Mouse (Mus musculus): ENCODE data around the gene Defb48. TPM values are rescaled to one million over a fixed set of nuclear protein-coding genes. Genes with fewer than 3 reads are reported as not detected.

The Defb48 gene
- total and polyA plus RNA-seq, 3 experiments = not detected

DNA sequence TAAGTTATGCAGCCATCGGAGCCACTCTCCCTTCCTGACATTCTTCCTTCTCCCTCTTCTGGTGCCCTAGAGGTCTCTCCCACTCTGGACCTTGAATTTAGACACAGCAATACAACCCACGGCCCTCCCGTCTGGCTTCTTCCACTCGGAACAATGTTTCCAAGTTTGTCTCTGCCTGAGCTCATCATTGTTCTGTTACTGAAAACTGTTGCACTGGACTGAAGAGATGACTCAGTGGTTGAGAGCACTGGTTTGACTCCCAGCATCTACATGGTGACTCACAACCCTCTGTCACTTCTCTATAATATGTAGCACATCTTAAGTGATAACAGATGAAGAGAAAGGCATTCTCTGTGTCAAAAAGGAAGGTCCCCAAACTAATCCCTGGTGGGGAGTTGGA lies 30.4 kb upstream of the Defb48 start:
- dilution Hi-C loops (cut with MboI; ENCODE audit: extremely low pct_ligation_motif_present, extremely low pct_unique_long_range_greater_than_20kb, low sequenced_read_pairs) = no loop called here
- peaks cover 0 to 3% of the 10 kb centered on the region in 2 experiments; a peak in 1 of 4 replicates for H3K4me1 ChIP-seq (ENCODE audit: control insufficient read depth in 1 of 2, insufficient read depth in 2 of 2)

DNA sequence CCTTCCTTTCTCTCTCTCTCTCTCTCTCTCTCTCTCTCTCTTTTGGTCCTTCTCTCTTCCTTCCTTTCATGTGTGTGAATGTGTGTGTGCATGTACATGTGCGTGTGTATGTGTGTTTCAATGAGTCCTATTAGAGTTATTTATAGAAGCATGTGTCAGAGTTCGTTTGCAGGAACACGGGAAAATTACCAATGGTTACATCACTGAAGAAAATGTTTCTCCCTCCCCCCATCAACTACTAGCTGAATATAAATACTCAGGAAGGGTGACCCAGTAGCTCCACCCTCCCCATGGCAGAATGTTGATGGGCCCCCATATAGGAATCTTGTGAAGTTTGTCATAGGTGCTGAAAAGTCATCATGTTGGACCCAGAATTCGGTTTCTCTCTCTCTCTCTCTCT lies 28.8 kb upstream of the Defb48 start:
- in situ Hi-C loops (cut with MboI; ENCODE audit: low pct_ligation_motif_present, low pct_unique_long_range_greater_than_20kb, low sequenced_read_pairs) (no loop called here), dilution Hi-C loops (cut with MboI; ENCODE audit: extremely low pct_ligation_motif_present, extremely low pct_unique_long_range_greater_than_20kb, low sequenced_read_pairs) (no loop called here)
- Histone ChIP-seq H3K9ac (ENCODE audit: insufficient read depth, low read depth) (no peak overlapping the region), H3K27me3 (replicated peaks) (no peaks in the 10 kb centered on the region), H3K27ac (ENCODE audit: insufficient read depth, low read depth) (no peak overlapping the region), H3K4me1 (ENCODE audit: control insufficient read depth in 1 of 2, insufficient read depth in 2 of 2) (peaks cover 3 to 7% of the 10 kb centered on the region in 2 experiments), H3K4me2 (ENCODE audit: insufficient read depth, low read depth, poor library complexity, severe bottlenecking) (no peak overlapping the region), H3K9me3 (replicated peaks; ENCODE audit: low read length) (peaks cover 5% of the 10 kb centered on the region), H3K36me3 (replicated peaks in 1 of 2; ENCODE audit: control insufficient read depth in 1 of 2, insufficient read depth in 1 of 2, low read length in 1 of 2) (no peaks in the 10 kb centered on the region), H3K4me3 (replicated peaks in 1 of 3; ENCODE audit: low read depth in 2 of 3, low read length in 2 of 3, poor library complexity in 1 of 3) (no peak overlapping the region), H3K79me2 (replicated peaks; ENCODE audit: control insufficient read depth, extremely low read depth, insufficient read depth, poor library complexity, severe bottlenecking) (no peaks in the 10 kb centered on the region)
- DNase-seq (ENCODE audit: extremely low read depth) = no peak
- TF ChIP-seq POLR2A (IDR thresholded peaks at IDR 0.05; ENCODE audit: low read depth, low read length) (no peak), ZC3H11A (IDR thresholded peaks at IDR 0.05; ENCODE audit: low read depth, low read length) (no peak), ZNF384 (IDR thresholded peaks at IDR 0.05; ENCODE audit: low read depth, low read length) (no peak), MXI1 (IDR thresholded peaks at IDR 0.05; ENCODE audit: low read depth, low read length) (no peak), ZMIZ1 (IDR thresholded peaks at IDR 0.05; ENCODE audit: low read depth, low read length) (no peak), MAZ (IDR thresholded peaks at IDR 0.05; ENCODE audit: low read depth, low read length) (no peak), UBTF (IDR thresholded peaks at IDR 0.05; ENCODE audit: low read depth, low read length) (no peak), MEF2A (IDR thresholded peaks at IDR 0.05; ENCODE audit: borderline replicate concordance, low read depth, low read length) (no peak), MAX (IDR thresholded peaks at IDR 0.05; ENCODE audit: low read length) (no peak), ELF1 (IDR thresholded peaks at IDR 0.05; ENCODE audit: low read depth, low read length) (no peak), MYC (IDR thresholded peaks at IDR 0.05; ENCODE audit: low read depth, low read length) (no peak), JUN (IDR thresholded peaks at IDR 0.05; ENCODE audit: insufficient read depth, low read depth, low read length) (no peak), ETS1 (conservative IDR thresholded peaks at IDR 0.05; ENCODE audit: low read depth, low read length) (no peak), SMC3 (IDR thresholded peaks at IDR 0.05; ENCODE audit: low read depth, low read length) (no peak)

More for the DNA sequence above, 30.4 kb upstream of the Defb48 start:
- Histone ChIP-seq H3K27me3 (replicated peaks) (no peaks in the 10 kb centered on the region), H3K9ac (ENCODE audit: insufficient read depth, low read depth) (no peak overlapping the region), H3K79me2 (replicated peaks; ENCODE audit: control insufficient read depth, extremely low read depth, insufficient read depth, poor library complexity, severe bottlenecking) (no peaks in the 10 kb centered on the region), H3K9me3 (replicated peaks; ENCODE audit: low read length) (peaks cover 5% of the 10 kb centered on the region), H3K27ac (ENCODE audit: insufficient read depth, low read depth) (no peak overlapping the region), H3K4me2 (ENCODE audit: insufficient read depth, low read depth, poor library complexity, severe bottlenecking) (no peak overlapping the region), H3K4me3 (replicated peaks in 1 of 3; ENCODE audit: low read depth in 2 of 3, low read length in 2 of 3, poor library complexity in 1 of 3) (no peak overlapping the region), H3K36me3 (replicated peaks in 1 of 2; ENCODE audit: control insufficient read depth in 1 of 2, insufficient read depth in 1 of 2, low read length in 1 of 2) (no peaks in the 10 kb centered on the region)
- in situ Hi-C loops (cut with MboI; ENCODE audit: low pct_ligation_motif_present, low pct_unique_long_range_greater_than_20kb, low sequenced_read_pairs) = no loop called here
- no peak for TF ChIP-seq EP300 (IDR thresholded peaks at IDR 0.05; ENCODE audit: low read length)
- no peak for TF ChIP-seq NRF1 (IDR thresholded peaks at IDR 0.05; ENCODE audit: low read depth, low read length)
- TF ChIP-seq SMC3 (IDR thresholded peaks at IDR 0.05; ENCODE audit: low read depth, low read length) = no peak
- no peak for TF ChIP-seq CHD1 (IDR thresholded peaks at IDR 0.05; ENCODE audit: low read depth, low read length)
- TF ChIP-seq PAX5 (IDR thresholded peaks at IDR 0.05; ENCODE audit: low read length) = no peak
- TF ChIP-seq ZC3H11A (IDR thresholded peaks at IDR 0.05; ENCODE audit: low read depth, low read length) = no peak
- TF ChIP-seq SIN3A (IDR thresholded peaks at IDR 0.05; ENCODE audit: low read length) = no peak
- no peak for TF ChIP-seq HCFC1 (IDR thresholded peaks at IDR 0.05; ENCODE audit: low read depth, low read length)
- no peak for TF ChIP-seq UBTF (IDR thresholded peaks at IDR 0.05; ENCODE audit: low read depth, low read length)
- DNase-seq (ENCODE audit: extremely low read depth) = no peak
